Mouse (Mus musculus) embryonic facial prominence, embryonic 13.5 days (tissue): ENCODE data around the gene Eomes. TPM values are rescaled to one million over a fixed set of nuclear protein-coding genes. Genes with fewer than 3 reads are reported as not detected.

Experiments used
- ATAC-seq: fragments of 200-750 bp; cut with Nextera tagmentation; 2 replicates; pipeline ENCODE4 v1.8.0; 2017; ENCODE audit warnings: low read depth; ENCODE audit not compliant: insufficient number of reproducible peaks, insufficient read depth, low FRiP score, low TSS enrichment
- H3K27ac ChIP-seq: fragments of 300-500 bp; sonication (generic); 2 replicates; pipeline ENCODE4 v1.5.1; 2015; ENCODE audit warnings: moderate library complexity, mild to moderate bottlenecking, inconsistent platforms
- H3K27me3 ChIP-seq: fragments of 300-500 bp; sonication (generic); 2 replicates; pipeline ENCODE4 v1.6.1; 2015; ENCODE audit warnings: mild to moderate bottlenecking, inconsistent platforms
- H3K36me3 ChIP-seq: fragments of 300-500 bp; sonication (generic); 2 replicates; pipeline ENCODE4 v1.6.1; 2015; ENCODE audit warnings: mild to moderate bottlenecking, inconsistent platforms
- H3K4me1 ChIP-seq: fragments of 300-500 bp; sonication (generic); 2 replicates; pipeline ENCODE4 v1.6.1; 2015; ENCODE audit warnings: inconsistent platforms
- H3K4me2 ChIP-seq: fragments of 300-500 bp; sonication (generic); 2 replicates; pipeline ENCODE4 v1.6.1; 2015; ENCODE audit warnings: moderate library complexity, mild to moderate bottlenecking, inconsistent platforms
- H3K4me3 ChIP-seq: fragments of 300-500 bp; sonication (generic); 2 replicates; pipeline ENCODE4 v1.5.1; 2015; ENCODE audit warnings: mild to moderate bottlenecking, inconsistent platforms
- H3K9ac ChIP-seq: fragments of 300-500 bp; sonication (generic); 2 replicates; pipeline ENCODE4 v1.6.1; 2015; ENCODE audit warnings: mild to moderate bottlenecking, inconsistent platforms
- H3K9me3 ChIP-seq: fragments of 300-500 bp; sonication (generic); 2 replicates; pipeline ENCODE4 v1.6.1; 2016; ENCODE audit warnings: inconsistent platforms
- WGBS: fragments of 180-500 bp; shearing (Covaris S2); methylation state at CpG from one replicate; pipeline ENCODE4 v1.1.7; 2015; ENCODE audit warnings: mixed read lengths; 5-methylcytosine and 5-hydroxymethylcytosine counted together
- polyA plus RNA-seq: library from polyadenylated mRNA; unstranded; fragments of >200 nt; fragmentation: Nextera tagmentation; extraction: Ambion mirVana; gene quantifications from 2 replicates; pipeline ENCODE4 v1.2.1, GENCODE M21; 2015

Gene Eomes
- 0.10 and 0.20 TPM in 2 replicates for polyA plus RNA-seq

- under 1% methylated on average over 9 of the region's 9 CpGs for WGBS
- Histone ChIP-seq H3K4me1 (peaks cover 36% of the 10 kb centered on the region), H3K9ac (peak within 1 kb of the TSS; percentile 36; the same call in 1 of the 2 replicates)
Measured at GRCm38 (mm10) chr9:118477961-118478360, at the start of gene Eomes. Gene Eomes (plus strand): TSS chr9:118478212.

GRCm38 (mm10) chr9:118444809-118445208, 33.2 kb upstream of the Eomes start:
- Histone ChIP-seq H3K9ac (no peak overlapping the region), H3K27me3 (no peaks in the 10 kb centered on the region), H3K4me1 (no peaks in the 10 kb centered on the region), H3K4me3 (no peak overlapping the region), H3K4me2 (no peak overlapping the region), H3K27ac (no peak overlapping the region), H3K9me3 (no peaks in the 10 kb centered on the region), H3K36me3 (no peaks in the 10 kb centered on the region)
- ATAC-seq, result no peak
- 30% methylated on average over 9 of the region's 9 CpGs for WGBS

More at GRCm38 (mm10) chr9:118477961-118478360, at the start of gene Eomes:
- no peak for ATAC-seq
- Histone ChIP-seq H3K27me3 (peaks cover 92% of the 10 kb centered on the region), H3K36me3 (no peaks in the 10 kb centered on the region), H3K4me3 (peak within 1 kb of the TSS; percentile 46), H3K9me3 (no peaks in the 10 kb centered on the region), H3K27ac (no peak within 1 kb of the TSS), H3K4me2 (peak within 1 kb of the TSS; percentile 67)

- H3K27me3 ChIP-seq, result 0 out of 2 replicates have a peak, but pooled peaks cover 4% of the 10 kb centered on the region
- no peak overlapping the region for H3K4me2 ChIP-seq
- no peak overlapping the region for H3K9ac ChIP-seq
- H3K4me1 ChIP-seq, result no peaks in the 10 kb centered on the region
- no peaks in the 10 kb centered on the region for H3K36me3 ChIP-seq
- no peak for ATAC-seq
- no peaks in the 10 kb centered on the region for H3K9me3 ChIP-seq
- 84% methylated on average over 8 of the region's 8 CpGs for WGBS
- H3K4me3 ChIP-seq, result no peak overlapping the region
- no peak overlapping the region for H3K27ac ChIP-seq
Measured at GRCm38 (mm10) chr9:118449336-118449735, 28.7 kb upstream of the Eomes start.

GRCm38 (mm10) chr9:118453427-118453826, 24.6 kb upstream of the Eomes start:
- H3K36me3 ChIP-seq, result no peaks in the 10 kb centered on the region

GRCm38 (mm10) chr9:118455188-118455845, 22.7 kb upstream of the Eomes start:
- WGBS, result 70% methylated on average over 9 of the region's 9 CpGs

More at GRCm38 (mm10) chr9:118453427-118453826, 24.6 kb upstream of the Eomes start:
- H3K9ac ChIP-seq, result no peak overlapping the region
- H3K27me3 ChIP-seq, result peaks cover 10% of the 10 kb centered on the region; the same call in 1 of the 2 replicates
- no peak overlapping the region for H3K27ac ChIP-seq
- no peaks in the 10 kb centered on the region for H3K9me3 ChIP-seq
- H3K4me3 ChIP-seq, result no peak overlapping the region
- no peak for ATAC-seq
- 47% methylated on average over 9 of the region's 9 CpGs for WGBS
- no peaks in the 10 kb centered on the region for H3K4me1 ChIP-seq
- peak overlapping the region; percentile 3; the same call in 1 of the 2 replicates for H3K4me2 ChIP-seq

GRCm38 (mm10) chr9:118456405-118456804, 21.6 kb upstream of the Eomes start:
- Histone ChIP-seq H3K4me3 (no peak overlapping the region), H3K4me1 (no peaks in the 10 kb centered on the region), H3K4me2 (no peak overlapping the region), H3K9ac (no peak overlapping the region), H3K36me3 (no peaks in the 10 kb centered on the region), H3K27me3 (peaks cover 10% of the 10 kb centered on the region; the same call in 1 of the 2 replicates), H3K9me3 (no peaks in the 10 kb centered on the region), H3K27ac (no peak overlapping the region)
- 47% methylated on average over 6 of the region's 6 CpGs for WGBS
- ATAC-seq, result no peak

More at GRCm38 (mm10) chr9:118455188-118455845, 22.7 kb upstream of the Eomes start:
- H3K36me3 ChIP-seq, result no peaks in the 10 kb centered on the region
- no peak overlapping the region for H3K9ac ChIP-seq
- ATAC-seq, result no peak
- no peaks in the 10 kb centered on the region for H3K9me3 ChIP-seq
- no peak overlapping the region for H3K4me3 ChIP-seq
- no peaks in the 10 kb centered on the region for H3K4me1 ChIP-seq
- H3K4me2 ChIP-seq, result no peak overlapping the region
- H3K27ac ChIP-seq, result no peak overlapping the region
- H3K27me3 ChIP-seq, result peaks cover 10% of the 10 kb centered on the region; the same call in 1 of the 2 replicates

GRCm38 (mm10) chr9:118458039-118458438, 20.0 kb upstream of the Eomes start:
- Histone ChIP-seq H3K4me3 (no peak overlapping the region), H3K4me2 (no peak overlapping the region), H3K27me3 (peaks cover 13% of the 10 kb centered on the region), H3K4me1 (no peaks in the 10 kb centered on the region), H3K36me3 (no peaks in the 10 kb centered on the region), H3K27ac (no peak overlapping the region), H3K9ac (no peak overlapping the region), H3K9me3 (no peaks in the 10 kb centered on the region)
- no peak for ATAC-seq
- 15% methylated on average over 5 of the region's 5 CpGs for WGBS

GRCm38 (mm10) chr9:118464031-118464430, 14.0 kb upstream of the Eomes start:
- peaks cover 40% of the 10 kb centered on the region for H3K27me3 ChIP-seq
- no peaks in the 10 kb centered on the region for H3K9me3 ChIP-seq
- no peak for ATAC-seq
- no peak overlapping the region for H3K27ac ChIP-seq
- no peak overlapping the region for H3K4me2 ChIP-seq
- WGBS, result 48% methylated on average over 1 of the region's 1 CpGs
- no peak overlapping the region for H3K4me3 ChIP-seq
- H3K4me1 ChIP-seq, result peaks cover 5% of the 10 kb centered on the region; the same call in 1 of the 2 replicates
- no peaks in the 10 kb centered on the region for H3K36me3 ChIP-seq
- no peak overlapping the region for H3K9ac ChIP-seq

GRCm38 (mm10) chr9:118468301-118468700, 9.7 kb upstream of the Eomes start:
- ATAC-seq, result no peak
- WGBS, result under 1% methylated on average over 14 of the region's 14 CpGs
- no peak overlapping the region for H3K27ac ChIP-seq
- H3K9ac ChIP-seq, result no peak overlapping the region
- peak overlapping the region; percentile 9; the same call in 1 of the 2 replicates for H3K4me3 ChIP-seq
- peaks cover 11% of the 10 kb centered on the region for H3K4me1 ChIP-seq
- H3K4me2 ChIP-seq, result peak overlapping the region; percentile 18
- no peaks in the 10 kb centered on the region for H3K36me3 ChIP-seq
- peaks cover 79% of the 10 kb centered on the region for H3K27me3 ChIP-seq
- no peaks in the 10 kb centered on the region for H3K9me3 ChIP-seq

- Histone ChIP-seq H3K4me3 (no peak overlapping the region), H3K9me3 (no peaks in the 10 kb centered on the region), H3K4me2 (peak overlapping the region; percentile 2; the same call in 1 of the 2 replicates), H3K9ac (no peak overlapping the region), H3K4me1 (peaks cover 11% of the 10 kb centered on the region), H3K27ac (no peak overlapping the region), H3K36me3 (no peaks in the 10 kb centered on the region), H3K27me3 (peaks cover 81% of the 10 kb centered on the region)
- no peak for ATAC-seq
- WGBS, result 1% methylated on average over 16 of the region's 16 CpGs
Measured at GRCm38 (mm10) chr9:118469272-118469671, 8.7 kb upstream of the Eomes start.

GRCm38 (mm10) chr9:118471296-118471695, 6.7 kb upstream of the Eomes start:
- no peak overlapping the region for H3K4me2 ChIP-seq
- H3K36me3 ChIP-seq, result no peaks in the 10 kb centered on the region
- no peak overlapping the region for H3K4me3 ChIP-seq
- no peak overlapping the region for H3K27ac ChIP-seq
- no peak overlapping the region for H3K9ac ChIP-seq
- WGBS, result 18% methylated on average over 3 of the region's 3 CpGs
- no peaks in the 10 kb centered on the region for H3K9me3 ChIP-seq
- peaks cover 92% of the 10 kb centered on the region for H3K27me3 ChIP-seq
- no peak for ATAC-seq
- peaks cover 15% of the 10 kb centered on the region for H3K4me1 ChIP-seq

GRCm38 (mm10) chr9:118476211-118476765, 1.7 kb upstream of the Eomes start:
- peak overlapping the region; percentile 67 for H3K4me2 ChIP-seq
- H3K27ac ChIP-seq, result no peak overlapping the region
- H3K27me3 ChIP-seq, result peaks cover 92% of the 10 kb centered on the region
- H3K36me3 ChIP-seq, result no peaks in the 10 kb centered on the region
- no peaks in the 10 kb centered on the region for H3K9me3 ChIP-seq
- WGBS, result under 1% methylated on average over 22 of the region's 22 CpGs
- peak overlapping the region; percentile 46 for H3K4me3 ChIP-seq
- peaks cover 36% of the 10 kb centered on the region for H3K4me1 ChIP-seq
- H3K9ac ChIP-seq, result no peak overlapping the region
- ATAC-seq, result no peak
